Mouse (Mus musculus) adrenal gland, postnatal 14 days (tissue): Measurements from ENCODE around the gene Gsc. TPM values are rescaled to one million over a fixed set of nuclear protein-coding genes. Genes with fewer than 3 reads are reported as not detected.
A peak's percentile ranks its signal among the peaks of the same experiment; 100 is the strongest.
"Not testable (repeated sequence)": the region's sequence is repeated elsewhere in the genome, so short reads cannot be mapped to it uniquely, and the experiment has no call there.

Experiments used
- DNase-seq: peaks from one replicate; pipeline ENCODE4 v3.0.0; 2021; ENCODE audit warnings: mixed read lengths
- total RNA-seq: library from RNA; stranded (reverse); gene quantifications from 2 replicates; pipeline ENCODE4 v1.2.3, GENCODE M21; 2021

Gsc gene
- total RNA-seq, 1 experiment from 2014 or later, result not detected

DNA sequence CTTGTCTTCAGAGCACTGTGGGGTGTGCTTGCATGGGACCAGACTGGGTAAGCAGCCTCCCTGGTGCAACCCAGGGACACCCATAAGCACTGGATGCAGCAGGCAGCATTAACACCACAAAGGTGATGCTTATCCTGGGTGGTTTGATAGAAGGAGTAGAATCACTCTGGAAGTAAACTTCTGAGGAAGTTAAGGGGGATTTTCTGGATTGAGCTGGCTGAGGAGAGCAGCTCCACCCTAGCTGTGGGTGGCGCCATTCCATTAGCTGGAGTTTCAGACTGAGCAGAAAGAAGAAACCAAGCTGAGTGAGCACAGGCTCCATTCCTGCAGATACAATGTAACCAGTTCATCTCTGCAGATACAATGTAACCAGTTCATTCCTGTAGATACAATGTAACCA lies 20.1 kb downstream of the Gsc start:
- DNase-seq, result no peak

DNA sequence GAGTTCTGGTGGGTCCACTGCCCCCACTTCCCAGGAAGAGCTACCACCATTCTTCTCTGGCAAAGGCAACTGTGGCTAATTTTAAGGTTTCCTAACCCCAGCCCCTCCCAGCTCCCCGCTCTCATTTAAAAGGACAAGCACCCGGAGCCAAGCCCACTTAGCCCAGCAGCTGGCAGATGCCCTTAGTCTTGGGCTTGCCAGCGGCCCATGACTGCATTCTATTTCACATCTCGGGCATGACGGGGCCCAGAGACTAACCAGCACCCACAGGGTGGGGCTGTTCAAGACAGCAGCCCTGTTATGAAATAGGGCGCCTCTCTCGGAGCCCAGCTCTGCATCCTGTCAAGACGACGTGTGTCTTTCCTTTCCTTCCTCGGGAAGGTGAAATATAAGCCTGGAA lies 22.9 kb downstream of the Gsc start:
- DNase-seq, result no peak

DNA sequence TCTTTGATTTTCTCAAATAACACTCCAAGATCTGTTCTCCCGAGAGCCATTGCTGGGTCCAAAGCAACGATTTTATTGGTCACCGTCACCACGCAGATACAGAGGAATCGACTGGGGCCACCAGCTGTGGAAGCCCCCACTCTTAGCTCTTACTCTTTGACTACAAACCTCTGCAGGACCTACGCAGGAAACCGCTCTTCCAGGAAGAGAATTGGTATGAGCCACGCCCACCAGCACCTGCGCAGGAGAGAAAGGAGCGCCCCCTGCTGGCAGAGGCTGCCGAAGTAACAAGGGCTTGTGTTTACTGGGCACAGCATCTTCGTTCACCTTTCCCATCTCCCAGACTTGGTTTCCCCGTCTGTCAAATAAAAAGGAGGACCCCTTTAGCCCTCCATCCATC lies 25.0 kb downstream of the Gsc start:
- DNase-seq, result peak; percentile 78

DNA sequence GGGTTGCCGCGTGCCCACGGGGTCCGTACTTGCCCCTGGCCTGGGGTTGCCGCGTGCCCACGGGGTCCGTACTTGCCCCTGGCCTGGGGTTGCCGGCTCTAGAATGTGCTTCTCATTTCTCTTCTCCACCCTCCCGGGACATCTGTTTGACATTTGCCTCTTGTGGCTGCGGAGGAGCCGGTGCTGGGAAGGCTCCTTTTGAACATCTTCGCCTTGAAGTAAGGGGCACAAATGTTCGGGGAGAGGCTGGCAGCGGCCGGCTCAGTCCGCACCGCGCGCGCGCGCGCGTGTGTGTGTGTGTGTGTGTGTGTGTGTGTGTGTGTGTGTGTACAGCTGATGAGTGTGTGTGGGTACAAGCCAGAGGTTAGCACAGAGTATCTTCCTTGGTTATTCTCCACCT lies 26.1 kb downstream of the Gsc start:
- not testable (repeated sequence) for DNase-seq

DNA sequence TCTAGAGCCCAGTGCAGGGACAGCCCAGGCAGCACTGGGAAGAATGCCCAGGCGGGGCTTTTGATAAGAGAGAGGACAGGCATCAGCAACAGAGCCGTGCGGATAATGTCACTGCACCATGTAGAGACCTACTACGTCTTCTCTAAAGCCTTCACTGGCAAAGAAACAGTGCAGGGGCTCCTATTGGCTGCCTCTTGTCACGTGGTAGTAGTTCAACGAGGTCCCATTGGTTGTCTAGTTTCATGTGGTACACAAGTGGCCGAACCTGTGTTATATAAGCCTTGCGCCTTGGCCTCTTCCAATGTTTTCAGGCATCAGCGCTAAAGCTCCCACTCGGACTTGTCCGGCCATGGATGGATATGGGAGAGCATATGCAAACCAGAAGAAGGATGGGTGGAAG lies 29.4 kb downstream of the Gsc start:
- DNase-seq, result no peak

DNA sequence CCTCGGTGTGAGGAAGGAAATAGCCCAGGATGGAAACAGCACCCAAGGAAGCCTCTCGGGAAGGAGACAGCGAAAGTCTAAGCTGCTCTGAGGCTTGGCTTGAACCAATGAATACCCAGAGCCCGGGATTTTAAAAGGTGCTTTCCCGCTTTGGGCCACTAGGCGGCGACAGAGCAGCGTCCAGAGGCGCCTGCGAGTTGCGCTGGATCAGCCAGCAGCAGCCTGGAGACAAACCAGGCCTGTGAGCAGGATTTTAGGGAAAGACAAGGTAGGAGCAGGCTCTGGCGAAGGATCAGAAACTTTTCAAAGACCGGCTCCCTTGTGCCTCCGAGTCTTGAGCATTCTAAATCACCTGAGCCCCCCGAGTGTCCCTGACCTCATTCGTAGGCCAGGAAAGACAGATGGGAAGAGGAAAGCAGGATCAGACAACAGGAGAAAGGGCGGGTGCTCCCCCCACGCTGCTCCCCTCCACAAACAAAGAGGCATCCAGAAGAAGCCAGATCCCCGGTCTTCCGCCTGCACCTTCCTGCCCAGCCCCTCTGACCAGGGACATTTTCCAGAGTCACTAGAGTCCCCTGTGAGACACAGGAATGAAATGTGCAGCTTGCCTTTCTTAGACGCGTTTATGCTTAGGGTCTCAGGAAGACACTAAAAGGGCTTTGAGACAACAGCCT lies 32.9 kb downstream of the Gsc start:
- peak; percentile 90 for DNase-seq

DNA sequence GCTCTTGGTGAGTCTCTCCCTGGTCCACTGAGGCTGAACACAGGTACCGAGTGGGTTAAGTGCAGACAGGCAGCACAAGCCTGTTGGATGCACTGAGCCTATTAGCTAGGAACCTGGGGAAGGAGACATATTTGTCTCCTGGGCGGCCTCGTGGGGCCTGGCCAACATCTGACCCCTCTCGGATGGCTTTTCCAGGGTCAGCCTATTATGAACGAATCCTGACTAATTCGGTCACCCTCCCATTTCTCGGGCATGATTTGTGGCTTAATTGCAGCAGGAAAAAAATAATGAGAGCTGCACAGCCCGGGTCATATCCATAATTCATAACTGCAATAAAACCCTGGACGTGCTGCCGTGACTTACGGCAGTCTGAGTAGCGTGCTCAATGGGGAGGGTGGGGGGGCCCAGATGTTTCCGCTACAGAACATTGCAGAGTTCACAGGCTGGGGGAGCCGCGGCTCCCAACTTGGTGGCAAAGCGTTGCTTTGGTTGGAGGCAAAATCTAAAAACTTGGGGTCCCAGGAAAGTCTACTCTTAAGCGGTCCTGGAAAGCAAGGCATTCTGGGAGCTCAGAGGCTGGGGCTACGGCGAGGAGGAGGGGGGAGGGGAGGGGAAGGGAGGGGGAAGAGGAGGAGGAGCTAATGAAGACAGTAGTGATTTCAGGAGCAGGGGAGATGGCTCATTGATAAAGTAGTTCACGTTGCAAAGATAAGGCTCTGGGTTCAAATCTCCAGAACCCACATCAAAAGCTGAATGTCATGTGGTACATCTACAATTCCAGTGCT lies 39.0 kb downstream of the Gsc start:
- DNase-seq, result peak; percentile 57

DNA sequence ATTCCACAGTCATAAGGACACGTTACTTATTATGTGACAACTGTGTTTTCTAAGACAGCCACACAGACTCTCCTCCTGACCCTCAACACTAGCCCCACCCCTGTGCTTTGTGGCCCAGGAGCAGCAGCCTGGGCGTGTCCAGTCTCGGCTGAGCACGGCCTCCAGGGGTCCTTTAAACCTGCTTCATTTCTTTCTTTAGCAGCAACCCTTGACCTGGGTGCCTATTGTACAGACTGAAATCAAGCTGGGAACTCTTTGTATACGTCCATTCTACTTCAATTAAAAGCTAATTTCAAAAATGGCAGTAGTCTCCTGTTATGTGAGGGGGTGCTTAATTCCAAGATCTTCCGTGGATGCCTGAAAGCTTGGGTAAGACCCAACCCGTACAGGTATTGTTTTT lies 39.9 kb downstream of the Gsc start:
- no peak for DNase-seq

DNA sequence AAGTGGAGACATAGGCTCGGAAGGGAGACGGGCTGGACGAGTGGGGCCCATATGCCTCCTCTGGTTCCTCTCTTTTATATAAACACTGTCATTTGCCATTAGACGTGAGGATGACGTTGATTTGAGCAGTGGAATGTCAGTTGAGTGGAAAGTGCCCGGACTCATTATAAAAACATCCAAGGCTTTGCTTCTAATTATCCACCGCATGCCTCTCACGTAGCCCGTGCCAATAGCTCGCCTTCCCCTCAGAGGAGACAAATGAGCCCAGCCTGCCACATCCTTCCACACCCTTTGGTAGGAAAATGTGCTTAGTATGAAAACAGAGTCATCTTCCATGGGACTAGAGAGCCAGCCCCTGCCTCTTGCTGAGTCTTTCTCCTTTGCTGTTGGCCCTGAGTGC lies 41.8 kb downstream of the Gsc start:
- no peak for DNase-seq

DNA sequence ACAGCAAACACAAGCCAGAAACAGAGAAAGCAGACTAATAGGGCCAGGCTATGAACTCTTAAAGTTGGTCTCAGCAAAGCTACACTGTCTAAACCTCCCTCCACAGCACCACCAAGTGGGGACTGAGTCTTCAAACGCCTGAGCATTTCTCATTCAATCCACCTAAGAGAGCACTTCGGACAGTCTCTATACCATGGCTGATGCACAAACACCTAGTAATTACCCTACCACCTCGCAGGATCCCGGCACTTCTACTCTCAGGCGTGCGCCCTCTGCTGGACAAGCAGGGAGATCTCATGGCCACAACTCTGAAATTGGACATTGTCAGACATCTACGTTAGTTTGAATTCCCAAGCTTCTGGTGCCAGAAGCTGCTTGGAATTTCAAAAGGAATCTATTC lies 46.2 kb downstream of the Gsc start:
- peak; percentile 48 for DNase-seq

DNA sequence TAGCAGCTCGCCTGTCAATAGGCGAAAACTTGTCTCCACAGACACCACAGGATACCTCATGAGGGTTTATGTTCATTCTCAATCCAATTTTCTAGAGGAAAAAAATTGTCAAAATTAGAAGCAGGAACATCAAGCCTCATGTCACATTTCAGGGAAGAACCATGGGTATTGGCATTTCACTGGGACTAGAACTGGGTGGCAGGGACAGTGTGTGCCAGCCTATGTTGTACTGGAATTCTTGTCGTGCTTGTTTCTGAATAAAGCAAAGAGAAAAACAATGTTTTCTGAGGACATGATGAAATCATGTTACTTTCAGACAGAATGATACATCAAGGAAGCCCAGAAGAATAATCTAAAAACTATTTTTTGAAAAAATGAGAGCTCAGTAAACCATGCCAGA lies 47.5 kb downstream of the Gsc start:
- DNase-seq, result no peak

DNA sequence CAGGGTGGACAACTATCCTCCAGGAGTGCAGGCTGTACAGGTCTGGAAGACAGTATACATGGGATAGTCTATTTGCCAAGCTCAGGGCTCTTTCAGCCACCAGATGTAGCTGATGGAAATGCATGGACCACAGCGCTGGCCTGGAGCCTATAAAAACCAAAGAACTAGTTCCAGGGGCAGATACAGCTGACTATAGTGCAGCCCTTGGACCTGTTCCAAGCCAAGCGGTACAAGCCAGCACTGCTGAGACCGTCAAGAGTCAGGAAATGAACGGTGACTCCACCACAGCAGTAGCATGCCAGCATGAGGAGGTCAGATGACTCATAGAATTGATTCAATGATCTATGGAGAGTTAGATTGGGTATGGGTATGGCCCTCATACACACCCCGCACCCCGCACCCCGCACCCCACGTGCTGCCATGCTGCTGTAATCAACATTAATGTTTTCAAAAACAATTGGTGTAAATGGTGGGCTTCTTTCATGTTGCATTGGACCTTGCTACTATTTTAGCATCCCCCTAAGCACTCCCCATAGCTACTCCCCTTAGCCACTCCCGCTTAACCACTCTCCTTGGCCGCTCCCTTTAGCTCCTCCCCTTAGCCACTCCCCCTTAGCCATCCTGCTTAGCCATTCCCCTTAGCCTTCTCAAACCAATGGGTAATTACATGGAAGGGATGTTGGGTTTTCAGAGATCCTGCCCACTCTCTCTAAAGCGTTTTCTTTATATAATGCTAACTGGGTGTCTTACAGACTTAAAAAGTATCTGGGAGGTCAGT lies 50.3 kb downstream of the Gsc start:
- peak; percentile 73 for DNase-seq

Other genes with a start within 250 kb of the Gsc start
- 5.2 and 20.1 TPM in 2 replicates for gene Serpina3g, start 237.1 kb downstream of the Gsc start, total RNA-seq
- gene Serpina3i, start 210.2 kb downstream of the Gsc start, total RNA-seq, result 0.78 and 1.7 TPM in 2 replicates
- gene Serpina3j, start 158.8 kb downstream of the Gsc start, total RNA-seq, result not detected in 2 replicates
- gene Serpina3k, start 134.8 kb downstream of the Gsc start, total RNA-seq, result 22.0 and 379 TPM in 2 replicates
- gene Serpina3m, start 134.8 kb downstream of the Gsc start, total RNA-seq, result 4.9 and 70.0 TPM in 2 replicates
- 14.5 and 67.3 TPM in 2 replicates for gene Serpina3n, start 66.6 kb downstream of the Gsc start, total RNA-seq